Mouse (Mus musculus) liver, embryonic 11.5 days (tissue): ENCODE measurements around the gene Fance. TPM values are rescaled to one million over a fixed set of nuclear protein-coding genes. Genes with fewer than 3 reads are reported as not detected.
"Not testable (repeated sequence)": the region's sequence is repeated elsewhere in the genome, so short reads cannot be mapped to it uniquely, and the experiment has no call there.

Source experiments
- ATAC-seq: fragments of 200-750 bp; cut with Nextera tagmentation; replicated peaks from 2 replicates; pipeline ENCODE4 v1.8.0; 2017; ENCODE audit warnings: moderate number of reproducible peaks, mild to moderate bottlenecking, moderate TSS enrichment, moderate library complexity; ENCODE audit not compliant: low FRiP score
- DNase-seq: peaks from one replicate; pipeline ENCODE4 v3.0.0-alpha.2; 2017; ENCODE audit warnings: low spot score
- H3K27ac ChIP-seq: fragments of 300-500 bp; sonication (generic); 2 replicates; pipeline ENCODE4 v1.5.1; 2014; ENCODE audit warnings: mild to moderate bottlenecking, low read depth, low read length, control low read depth
- H3K27me3 ChIP-seq: fragments of 300-500 bp; sonication (generic); replicated peaks from 2 replicates; pipeline ENCODE4 v1.6.1; 2014; ENCODE audit warnings: low read length, mixed read lengths; ENCODE audit not compliant: control insufficient read depth, insufficient read depth
- H3K36me3 ChIP-seq: fragments of 300-500 bp; sonication (generic); 2 replicates; pipeline ENCODE4 v1.6.1; 2014; ENCODE audit warnings: mild to moderate bottlenecking, low read length, moderate library complexity, mixed read lengths; ENCODE audit not compliant: control insufficient read depth, insufficient read depth
- H3K4me1 ChIP-seq: fragments of 300-500 bp; sonication (generic); replicated peaks from 2 replicates; pipeline ENCODE4 v1.6.1; 2014; ENCODE audit warnings: low read length, mixed read lengths; ENCODE audit not compliant: control insufficient read depth, insufficient read depth
- H3K4me2 ChIP-seq: fragments of 300-500 bp; sonication (generic); 2 replicates; pipeline ENCODE4 v1.6.1; 2014; ENCODE audit warnings: mild to moderate bottlenecking, control low read depth, moderate library complexity
- H3K4me3 ChIP-seq: fragments of 300-500 bp; sonication (generic); 2 replicates; pipeline ENCODE4 v1.5.1; 2014; ENCODE audit warnings: low read depth, low read length, control low read depth
- H3K9ac ChIP-seq: fragments of 300-500 bp; sonication (generic); 2 replicates; pipeline ENCODE4 v1.6.1; 2014; ENCODE audit warnings: low read depth, low read length, control low read depth
- H3K9me3 ChIP-seq: fragments of 300-500 bp; sonication (generic); 2 replicates; pipeline ENCODE4 v1.6.1; 2016; ENCODE audit warnings: low read length, inconsistent platforms, mixed read lengths; ENCODE audit not compliant: control insufficient read depth
- WGBS: fragments of 180-500 bp; shearing (Covaris S2); extraction: QIAGEN DNeasy Blood & Tissue Kit; methylation state at CpG from one replicate; pipeline ENCODE4 v1.1.7; 2014; 5-methylcytosine and 5-hydroxymethylcytosine counted together
- polyA plus RNA-seq: library from polyadenylated mRNA; unstranded; fragments of >200 nt; fragmentation: Nextera tagmentation; extraction: Ambion mirVana; gene quantifications from 2 replicates; pipeline ENCODE4 v1.2.1, GENCODE M21; 2014

Fance gene
- polyA plus RNA-seq, 1 experiment from 2014 or later = 31.1 TPM

GRCm38 (mm10) chr17:28324416-28324815 is 11.1 kb downstream of the Fance start:
- DNase-seq, H3K27ac ChIP-seq, H3K4me2 ChIP-seq, H3K4me3 ChIP-seq, ATAC-seq, H3K9me3 ChIP-seq, H3K27me3 ChIP-seq, H3K9ac ChIP-seq: not testable (repeated sequence)
- H3K36me3 ChIP-seq = peaks cover 23% of the 10 kb centered on the region
- H3K4me1 ChIP-seq = peaks cover 11% of the 10 kb centered on the region
- WGBS = 93% methylated on average over 7 of the region's 7 CpGs

GRCm38 (mm10) chr17:28325751-28326150 is 12.4 kb downstream of the Fance start:
- Histone ChIP-seq H3K27ac (no peak overlapping the region), H3K4me3 (no peak overlapping the region), H3K9me3 (no peaks in the 10 kb centered on the region), H3K27me3 (no peaks in the 10 kb centered on the region), H3K9ac (no peak overlapping the region), H3K4me1 (peaks cover 19% of the 10 kb centered on the region), H3K4me2 (no peak overlapping the region), H3K36me3 (peaks cover 33% of the 10 kb centered on the region)
- DNase-seq = no peak
- WGBS = 93% methylated on average over 8 of the region's 8 CpGs
- no peak for ATAC-seq

GRCm38 (mm10) chr17:28326951-28327350 is 13.6 kb downstream of the Fance start:
- DNase-seq (no peak), ATAC-seq (no peak)
- Histone ChIP-seq H3K27me3 (no peaks in the 10 kb centered on the region), H3K4me1 (peaks cover 21% of the 10 kb centered on the region), H3K36me3 (peaks cover 29% of the 10 kb centered on the region), H3K9me3 (no peaks in the 10 kb centered on the region), H3K4me2 (no peak overlapping the region), H3K9ac (no peak overlapping the region), H3K4me3 (no peak overlapping the region), H3K27ac (peak overlapping the region; percentile 99; the same call in 1 of the 2 replicates)
- 80% methylated on average over 3 of the region's 3 CpGs for WGBS

GRCm38 (mm10) chr17:28327673-28328325 is 14.5 kb downstream of the Fance start:
- H3K36me3 ChIP-seq = peaks cover 32% of the 10 kb centered on the region
- peak overlapping the region; percentile 99 for H3K27ac ChIP-seq
- ATAC-seq (peak; percentile 29), DNase-seq (peak; percentile 54)
- peak overlapping the region; percentile 100 for H3K9ac ChIP-seq
- H3K9me3 ChIP-seq = no peaks in the 10 kb centered on the region
- peak overlapping the region; percentile 100 for H3K4me3 ChIP-seq
- 15% methylated on average over 22 of the region's 22 CpGs for WGBS
- H3K4me1 ChIP-seq = peaks cover 28% of the 10 kb centered on the region
- peak overlapping the region; percentile 99 for H3K4me2 ChIP-seq
- H3K27me3 ChIP-seq = no peaks in the 10 kb centered on the region

- WGBS = under 1% methylated on average over 67 of the region's 67 CpGs
- Histone ChIP-seq H3K4me1 (peaks cover 34% of the 10 kb centered on the region), H3K9me3 (no peaks in the 10 kb centered on the region), H3K27ac (peak within 1 kb of the TSS; percentile 99), H3K4me3 (peak within 1 kb of the TSS; percentile 100), H3K9ac (peak within 1 kb of the TSS; percentile 100), H3K4me2 (peak within 1 kb of the TSS; percentile 99), H3K36me3 (peaks cover 32% of the 10 kb centered on the region), H3K27me3 (no peaks in the 10 kb centered on the region; the same call in 1 of the 2 replicates)
- peak; percentile 84 for ATAC-seq
- DNase-seq = peak; percentile 93
Measured at GRCm38 (mm10) chr17:28328366-28328928, 15.1 kb downstream of the Fance start, which contains the start of gene Rpl10a. TSS of gene Rpl10a (plus strand) at chr17:28328471.

GRCm38 (mm10) chr17:28328946-28329345 is 15.6 kb downstream of the Fance start:
- peak overlapping the region; percentile 99 for H3K27ac ChIP-seq
- H3K9me3 ChIP-seq = no peaks in the 10 kb centered on the region
- peak overlapping the region; percentile 99 for H3K4me2 ChIP-seq
- H3K4me1 ChIP-seq = peaks cover 38% of the 10 kb centered on the region
- peak; percentile 4; the same call in 1 of the 2 replicates for ATAC-seq
- H3K4me3 ChIP-seq = peak overlapping the region; percentile 100
- peaks cover 28% of the 10 kb centered on the region for H3K36me3 ChIP-seq
- peak; percentile 53 for DNase-seq
- no peaks in the 10 kb centered on the region; the same call in 1 of the 2 replicates for H3K27me3 ChIP-seq
- WGBS = under 1% methylated on average over 25 of the region's 25 CpGs
- peak overlapping the region; percentile 100 for H3K9ac ChIP-seq

GRCm38 (mm10) chr17:28329503-28330231 is 16.3 kb downstream of the Fance start:
- no peak for DNase-seq
- Histone ChIP-seq H3K4me3 (peak overlapping the region; percentile 100), H3K27ac (peak overlapping the region; percentile 99), H3K4me2 (peak overlapping the region; percentile 99), H3K9ac (peak overlapping the region; percentile 100), H3K36me3 (peaks cover 24% of the 10 kb centered on the region), H3K9me3 (no peaks in the 10 kb centered on the region), H3K4me1 (peaks cover 38% of the 10 kb centered on the region), H3K27me3 (no peaks in the 10 kb centered on the region; the same call in 1 of the 2 replicates)
- 7% methylated on average over 4 of the region's 4 CpGs for WGBS
- ATAC-seq = no peak

GRCm38 (mm10) chr17:28330232-28330546 is 16.9 kb downstream of the Fance start:
- H3K27ac ChIP-seq = peak overlapping the region; percentile 99
- peak overlapping the region; percentile 99 for H3K4me2 ChIP-seq
- peaks cover 38% of the 10 kb centered on the region for H3K4me1 ChIP-seq
- peak overlapping the region; percentile 100 for H3K9ac ChIP-seq
- no peaks in the 10 kb centered on the region; the same call in 1 of the 2 replicates for H3K27me3 ChIP-seq
- peaks cover 22% of the 10 kb centered on the region for H3K36me3 ChIP-seq
- no peak for DNase-seq
- peak overlapping the region; percentile 100 for H3K4me3 ChIP-seq
- H3K9me3 ChIP-seq = no peaks in the 10 kb centered on the region
- WGBS = 36% methylated on average over 2 of the region's 2 CpGs
- ATAC-seq = no peak
